Mouse (Mus musculus): ENCODE measurements around the gene Notch2. TPM values are rescaled to one million over a fixed set of nuclear protein-coding genes. Genes with fewer than 3 reads are reported as not detected.

Gene Notch2
- polyA plus RNA-seq, 1 experiment from 2014 or later, result 35.7 TPM

GRCm38 (mm10) chr3:98006046-98006691 is 7.2 kb upstream of the Notch2 start:
- Histone ChIP-seq H3K36me3 (ENCODE audit: control insufficient read depth, insufficient read depth, low read length) (no peaks in the 10 kb centered on the region), H3K27ac (ENCODE audit: low read length) (no peak overlapping the region), H3K9me3 (ENCODE audit: control insufficient read depth, low read length) (no peaks in the 10 kb centered on the region), H3K4me3 (ENCODE audit: low read length) (no peak overlapping the region), H3K4me2 (ENCODE audit: low read depth, low read length) (no peak overlapping the region), H3K9ac (ENCODE audit: low read length) (no peak overlapping the region), H3K27me3 (ENCODE audit: control insufficient read depth, insufficient read depth, low read depth, low read length) (no peaks in the 10 kb centered on the region), H3K4me1 (replicated peaks; ENCODE audit: control insufficient read depth, insufficient read depth, low read length) (peaks cover 3% of the 10 kb centered on the region; the same call in 1 of the 2 replicates)
- no peak for ATAC-seq (ENCODE audit: low read depth)
- WGBS, result 79% methylated on average over 8 of the region's 8 CpGs

DNA sequence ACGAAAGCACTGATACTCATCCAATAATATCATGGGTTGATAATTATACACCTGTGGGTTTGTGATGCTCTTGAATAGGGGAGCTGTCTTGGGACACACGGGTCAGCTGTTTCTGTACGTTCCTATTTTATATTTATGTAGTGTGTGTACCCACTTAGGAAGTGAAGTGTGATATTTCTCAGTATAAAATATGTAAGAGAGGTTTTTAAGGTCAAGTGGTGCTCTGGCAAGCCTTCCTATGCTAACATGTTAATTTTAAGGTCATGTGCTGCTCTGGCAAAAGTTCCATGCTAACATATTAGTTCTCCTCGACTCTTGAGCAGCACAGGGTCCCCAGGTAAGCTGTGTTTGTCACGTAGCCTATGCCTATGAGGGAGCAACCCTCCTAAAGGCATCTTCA is 6.4 kb upstream of the Notch2 start:
- no peak overlapping the region for H3K4me2 ChIP-seq (ENCODE audit: low read depth, low read length)
- H3K4me1 ChIP-seq (replicated peaks; ENCODE audit: control insufficient read depth, insufficient read depth, low read length), result peaks cover 3% of the 10 kb centered on the region; the same call in 1 of the 2 replicates
- peak; percentile 71 for ATAC-seq (ENCODE audit: low read depth)
- H3K9ac ChIP-seq (ENCODE audit: low read length), result no peak overlapping the region
- H3K27me3 ChIP-seq (ENCODE audit: control insufficient read depth, insufficient read depth, low read depth, low read length), result no peaks in the 10 kb centered on the region
- no peak overlapping the region for H3K27ac ChIP-seq (ENCODE audit: low read length)
- WGBS, result 45% methylated on average over 5 of the region's 5 CpGs
- H3K4me3 ChIP-seq (ENCODE audit: low read length), result no peak overlapping the region
- H3K9me3 ChIP-seq (ENCODE audit: control insufficient read depth, low read length), result no peaks in the 10 kb centered on the region
- no peaks in the 10 kb centered on the region for H3K36me3 ChIP-seq (ENCODE audit: control insufficient read depth, insufficient read depth, low read length)

- H3K4me1 ChIP-seq (replicated peaks; ENCODE audit: control insufficient read depth, insufficient read depth, low read length), result peaks cover 3% of the 10 kb centered on the region; the same call in 1 of the 2 replicates
- no peak for ATAC-seq (ENCODE audit: low read depth)
- no peak overlapping the region for H3K9ac ChIP-seq (ENCODE audit: low read length)
- no peaks in the 10 kb centered on the region for H3K27me3 ChIP-seq (ENCODE audit: control insufficient read depth, insufficient read depth, low read depth, low read length)
- H3K27ac ChIP-seq (ENCODE audit: low read length), result no peak overlapping the region
- H3K36me3 ChIP-seq (ENCODE audit: control insufficient read depth, insufficient read depth, low read length), result no peaks in the 10 kb centered on the region
- WGBS, result 71% methylated on average over 6 of the region's 6 CpGs
- no peak overlapping the region for H3K4me2 ChIP-seq (ENCODE audit: low read depth, low read length)
- no peak overlapping the region for H3K4me3 ChIP-seq (ENCODE audit: low read length)
- no peaks in the 10 kb centered on the region for H3K9me3 ChIP-seq (ENCODE audit: control insufficient read depth, low read length)
Measured at GRCm38 (mm10) chr3:98008143-98008542, 5.2 kb upstream of the Notch2 start.

DNA sequence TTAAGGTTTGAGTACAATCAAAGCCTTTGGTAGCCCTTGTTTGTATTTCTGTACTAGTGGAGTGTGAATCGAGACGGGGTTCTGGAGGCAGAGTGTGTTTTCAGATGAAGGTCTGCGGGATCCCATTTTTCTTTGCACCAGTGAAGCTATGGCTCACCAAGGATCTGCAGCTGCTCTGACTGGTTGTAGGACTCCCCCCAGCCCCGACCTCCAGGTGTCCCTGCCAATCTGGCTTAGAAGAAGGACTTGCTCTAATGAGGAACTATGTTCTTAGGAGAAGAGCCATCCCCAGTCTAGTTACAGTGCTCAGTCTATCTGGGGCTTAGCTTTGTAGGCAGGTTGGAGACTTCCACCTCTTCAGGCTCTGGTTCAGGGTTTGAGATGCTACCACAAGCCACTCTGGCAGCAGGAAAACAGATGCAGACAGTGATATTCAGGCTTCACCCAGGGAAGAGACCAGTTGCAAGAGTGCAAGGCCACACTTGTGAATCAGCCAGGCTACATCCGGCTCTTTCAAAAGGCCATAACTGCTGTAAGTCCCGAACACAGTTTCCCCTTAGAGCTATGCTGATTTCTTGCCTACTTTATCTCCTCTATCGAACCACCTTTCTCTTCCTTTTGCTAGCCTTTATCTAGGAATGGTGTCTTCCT is 4.0 kb upstream of the Notch2 start:
- no peak overlapping the region for H3K27ac ChIP-seq (ENCODE audit: low read length)
- H3K4me3 ChIP-seq (ENCODE audit: low read length), result no peak overlapping the region
- no peak for ATAC-seq (ENCODE audit: low read depth)
- 68% methylated on average over 7 of the region's 7 CpGs for WGBS
- no peak overlapping the region for H3K4me2 ChIP-seq (ENCODE audit: low read depth, low read length)
- no peaks in the 10 kb centered on the region for H3K9me3 ChIP-seq (ENCODE audit: control insufficient read depth, low read length)
- no peaks in the 10 kb centered on the region for H3K27me3 ChIP-seq (ENCODE audit: control insufficient read depth, insufficient read depth, low read depth, low read length)
- H3K36me3 ChIP-seq (ENCODE audit: control insufficient read depth, insufficient read depth, low read length), result no peaks in the 10 kb centered on the region
- H3K9ac ChIP-seq (ENCODE audit: low read length), result no peak overlapping the region
- peaks cover 3% of the 10 kb centered on the region; the same call in 1 of the 2 replicates for H3K4me1 ChIP-seq (replicated peaks; ENCODE audit: control insufficient read depth, insufficient read depth, low read length)

DNA sequence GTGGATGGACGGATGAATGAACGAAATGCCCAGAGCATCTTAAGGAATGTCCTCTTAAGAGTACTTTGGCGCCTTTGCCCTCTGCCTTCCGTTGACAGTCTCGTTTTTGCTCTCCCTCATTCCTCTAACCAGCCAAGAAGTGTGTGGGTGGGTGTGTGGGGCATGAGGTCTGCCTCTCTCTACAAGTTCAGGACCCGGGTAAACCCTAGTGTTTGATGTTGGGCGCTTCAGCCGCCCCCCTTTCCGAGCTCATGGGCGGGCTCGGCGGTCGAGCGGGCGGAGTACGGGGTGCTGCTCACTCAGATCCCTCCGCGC is 284 bp upstream of the Notch2 start:
- H3K4me1 ChIP-seq (replicated peaks; ENCODE audit: control insufficient read depth, insufficient read depth, low read length), result peaks cover 23% of the 10 kb centered on the region
- peak overlapping the region; percentile 70 for H3K9ac ChIP-seq (ENCODE audit: low read length)
- ATAC-seq (ENCODE audit: low read depth), result no peak
- no peaks in the 10 kb centered on the region for H3K27me3 ChIP-seq (ENCODE audit: control insufficient read depth, insufficient read depth, low read depth, low read length)
- 0% methylated on average over 18 of the region's 18 CpGs for WGBS
- H3K27ac ChIP-seq (ENCODE audit: low read length), result no peak overlapping the region
- H3K9me3 ChIP-seq (ENCODE audit: control insufficient read depth, low read length), result no peaks in the 10 kb centered on the region
- H3K36me3 ChIP-seq (ENCODE audit: control insufficient read depth, insufficient read depth, low read length), result no peaks in the 10 kb centered on the region
- H3K4me2 ChIP-seq (ENCODE audit: low read depth, low read length), result peak overlapping the region; percentile 73
- peak overlapping the region; percentile 88 for H3K4me3 ChIP-seq (ENCODE audit: low read length)

DNA sequence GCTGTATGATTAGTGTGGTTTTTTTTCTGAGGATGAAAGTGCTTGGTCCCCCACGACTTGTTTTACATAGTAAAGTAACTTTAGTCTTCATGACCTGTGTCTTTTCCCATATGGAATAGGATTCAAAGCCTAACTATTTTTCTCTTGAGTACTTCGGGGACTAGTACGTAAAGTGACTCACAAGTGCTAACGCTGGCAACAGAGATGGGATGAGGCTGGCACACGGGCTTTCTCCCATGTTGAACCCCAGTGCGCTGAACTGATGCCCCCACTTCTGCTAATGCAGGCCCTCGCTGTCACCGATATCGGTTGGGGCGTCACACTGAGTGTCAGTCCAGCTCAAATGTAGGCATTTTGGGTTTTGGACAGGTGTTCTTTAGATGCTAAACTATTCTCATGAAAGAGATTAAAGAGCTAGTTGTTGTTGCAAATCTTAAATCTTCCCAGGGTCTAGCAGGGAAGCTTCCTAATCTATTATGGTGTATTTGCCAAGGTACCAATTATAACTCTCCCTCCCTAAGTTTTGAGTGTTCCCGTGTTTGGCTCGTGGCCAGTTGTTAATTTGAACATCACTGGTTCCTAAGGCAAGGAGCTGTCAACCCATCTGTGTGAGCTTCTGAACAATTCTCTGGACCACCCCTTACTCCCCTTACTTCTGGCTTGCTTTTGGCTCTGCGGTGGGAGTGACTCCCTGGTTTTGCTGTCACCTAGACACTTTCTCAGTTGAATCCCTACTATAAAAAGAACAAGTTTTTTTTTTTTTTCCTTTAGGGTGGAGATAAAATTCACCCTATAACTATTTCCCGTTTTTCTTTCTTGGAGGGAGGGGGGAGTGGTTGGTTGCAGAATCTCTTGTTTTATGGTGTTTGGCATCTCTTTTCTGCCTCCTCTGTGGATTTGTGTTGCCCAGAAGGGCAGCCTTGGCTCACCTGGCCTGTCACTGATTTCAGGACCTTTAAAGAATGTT is 2.2 kb downstream of the Notch2 start:
- WGBS, result 48% methylated on average over 14 of the region's 14 CpGs
- Histone ChIP-seq H3K9ac (ENCODE audit: low read length) (peak overlapping the region; percentile 99), H3K27ac (ENCODE audit: low read length) (no peak overlapping the region), H3K27me3 (ENCODE audit: control insufficient read depth, insufficient read depth, low read depth, low read length) (no peaks in the 10 kb centered on the region), H3K9me3 (ENCODE audit: control insufficient read depth, low read length) (no peaks in the 10 kb centered on the region), H3K4me1 (replicated peaks; ENCODE audit: control insufficient read depth, insufficient read depth, low read length) (peaks cover 47% of the 10 kb centered on the region), H3K4me2 (ENCODE audit: low read depth, low read length) (peak overlapping the region; percentile 56), H3K36me3 (ENCODE audit: control insufficient read depth, insufficient read depth, low read length) (no peaks in the 10 kb centered on the region), H3K4me3 (ENCODE audit: low read length) (peak overlapping the region; percentile 88)
- ATAC-seq (ENCODE audit: low read depth), result no peak

GRCm38 (mm10) chr3:98016901-98017591 is 3.7 kb downstream of the Notch2 start:
- no peaks in the 10 kb centered on the region for H3K9me3 ChIP-seq (ENCODE audit: control insufficient read depth, low read length)
- H3K9ac ChIP-seq (ENCODE audit: low read length), result no peak overlapping the region
- H3K27ac ChIP-seq (ENCODE audit: low read length), result no peak overlapping the region
- ATAC-seq (ENCODE audit: low read depth), result no peak
- H3K4me3 ChIP-seq (ENCODE audit: low read length), result no peak overlapping the region
- no peaks in the 10 kb centered on the region for H3K36me3 ChIP-seq (ENCODE audit: control insufficient read depth, insufficient read depth, low read length)
- peak overlapping the region; percentile 56; the same call in 1 of the 2 replicates for H3K4me2 ChIP-seq (ENCODE audit: low read depth, low read length)
- 71% methylated on average over 5 of the region's 5 CpGs for WGBS
- no peaks in the 10 kb centered on the region for H3K27me3 ChIP-seq (ENCODE audit: control insufficient read depth, insufficient read depth, low read depth, low read length)
- peaks cover 57% of the 10 kb centered on the region for H3K4me1 ChIP-seq (replicated peaks; ENCODE audit: control insufficient read depth, insufficient read depth, low read length)

GRCm38 (mm10) chr3:98018187-98018586 is 4.9 kb downstream of the Notch2 start:
- Histone ChIP-seq H3K9ac (ENCODE audit: low read length) (no peak overlapping the region), H3K9me3 (ENCODE audit: control insufficient read depth, low read length) (no peaks in the 10 kb centered on the region), H3K27me3 (ENCODE audit: control insufficient read depth, insufficient read depth, low read depth, low read length) (no peaks in the 10 kb centered on the region), H3K4me1 (replicated peaks; ENCODE audit: control insufficient read depth, insufficient read depth, low read length) (peaks cover 61% of the 10 kb centered on the region), H3K36me3 (ENCODE audit: control insufficient read depth, insufficient read depth, low read length) (no peaks in the 10 kb centered on the region), H3K27ac (ENCODE audit: low read length) (no peak overlapping the region), H3K4me3 (ENCODE audit: low read length) (no peak overlapping the region), H3K4me2 (ENCODE audit: low read depth, low read length) (no peak overlapping the region; the same call in 1 of the 2 replicates)
- WGBS, result 69% methylated on average over 4 of the region's 4 CpGs
- ATAC-seq (ENCODE audit: low read depth), result no peak

Measured in lung, embryonic 16.5 days (tissue).